Mouse (Mus musculus): ENCODE data around the gene Agtpbp1.
"Not testable (repeated sequence)": the region's sequence is repeated elsewhere in the genome, so short reads cannot be mapped to it uniquely, and the experiment has no call there.

Gene Agtpbp1

DNA sequence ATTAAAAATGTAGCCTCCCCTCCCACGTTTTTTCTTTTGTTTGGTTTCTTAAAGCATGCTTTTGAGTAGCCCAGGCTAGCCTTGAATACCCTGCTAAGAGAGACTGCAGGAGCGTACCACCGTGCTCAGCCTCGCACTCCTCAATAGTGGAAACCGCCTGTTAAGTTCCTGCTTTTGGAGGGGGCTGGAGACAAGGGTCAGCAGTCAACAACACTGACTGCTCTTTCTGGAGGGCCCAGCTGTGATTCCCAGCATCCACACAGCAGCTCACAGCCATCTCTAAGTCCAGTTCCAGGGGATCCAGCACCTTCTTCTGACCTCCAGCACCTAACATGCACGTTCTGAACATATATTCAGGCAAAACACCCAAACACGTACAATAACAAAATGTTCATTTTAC lies 99.6 kb downstream of the Agtpbp1 start:
- no peak for DNase-seq (ENCODE audit: low spot score in 2 of 2)

DNA sequence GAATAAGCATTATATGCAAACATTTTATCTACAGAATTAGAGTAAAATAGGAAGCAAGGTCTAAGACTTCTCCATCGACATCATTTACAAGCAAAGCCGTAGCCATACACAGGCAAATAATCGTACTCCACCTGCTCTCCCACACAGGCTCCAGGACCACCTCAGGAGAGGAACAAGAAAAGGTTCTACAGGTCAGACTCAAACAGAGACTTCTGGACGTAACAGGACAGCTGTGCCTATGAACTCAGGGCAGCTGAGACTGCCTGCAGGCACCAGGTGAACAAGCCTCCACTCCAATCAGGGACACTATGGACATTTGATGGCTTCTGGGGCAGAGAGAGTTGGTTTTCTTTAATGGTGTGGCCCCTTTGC lies 103.6 kb downstream of the Agtpbp1 start:
- no peak for DNase-seq (ENCODE audit: low spot score in 2 of 2)

DNA sequence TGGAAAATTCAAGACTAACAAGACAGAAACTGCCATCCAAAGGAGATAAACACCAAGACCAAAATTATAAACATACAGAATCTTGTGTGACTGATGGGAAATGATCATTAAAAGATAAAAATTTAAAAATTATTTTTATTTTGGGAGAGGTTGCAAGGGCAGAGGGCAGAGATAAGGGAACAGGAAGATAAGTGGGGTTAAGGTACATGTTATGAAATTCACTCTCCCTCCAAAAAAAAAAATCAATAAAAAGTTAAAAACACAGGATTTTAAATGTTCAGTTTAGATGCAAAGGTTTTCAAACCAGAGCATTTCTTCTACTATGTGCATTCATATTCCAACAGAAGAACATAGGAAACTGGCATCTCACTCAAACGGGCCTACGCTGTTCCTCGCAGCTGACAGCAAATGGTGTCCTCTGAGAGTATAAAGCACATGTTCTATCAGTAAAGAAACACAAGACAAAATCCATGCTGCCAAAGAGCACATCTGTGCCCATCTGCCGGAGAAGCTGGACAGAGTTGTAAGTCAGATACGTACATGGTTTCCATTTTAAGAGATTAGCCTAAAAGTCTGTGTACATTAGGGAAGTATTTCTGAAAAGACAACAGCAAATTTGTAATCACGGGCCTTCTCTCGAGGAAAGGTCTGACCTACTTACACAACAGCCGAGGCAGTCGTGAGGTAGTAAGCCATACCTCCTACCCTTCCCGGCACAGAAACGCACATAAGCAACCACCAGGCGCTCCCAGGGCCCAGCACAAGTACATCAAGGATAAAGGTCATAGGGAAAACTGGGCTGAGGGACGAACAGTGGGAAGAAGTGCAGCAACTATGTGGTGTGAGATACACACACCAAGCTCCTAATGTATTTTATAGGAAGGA lies 104.2 kb downstream of the Agtpbp1 start:
- no peak for DNase-seq (ENCODE audit: low spot score in 2 of 2)

DNA sequence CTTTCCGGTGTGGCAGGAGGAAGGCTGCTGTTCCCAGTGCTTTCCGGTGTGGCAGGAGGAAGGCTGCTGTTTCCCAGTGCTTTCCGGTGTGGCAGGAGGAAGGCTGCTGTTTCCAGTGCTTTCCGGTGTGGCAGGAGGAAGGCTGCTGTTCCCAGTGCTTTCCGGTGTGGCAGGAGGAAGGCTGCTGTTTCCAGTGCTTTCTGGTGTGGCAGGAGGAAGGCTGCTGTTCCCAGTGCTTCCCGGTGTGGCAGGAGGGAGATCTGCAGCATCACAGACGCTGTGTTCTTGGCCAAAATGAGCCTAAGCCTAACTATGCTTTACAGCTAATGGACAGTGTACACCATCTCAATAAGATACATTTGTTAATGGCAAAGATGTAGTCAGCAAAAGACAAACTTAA lies 107.1 kb downstream of the Agtpbp1 start:
- not testable (repeated sequence) for DNase-seq (ENCODE audit: low spot score in 2 of 2)

DNA sequence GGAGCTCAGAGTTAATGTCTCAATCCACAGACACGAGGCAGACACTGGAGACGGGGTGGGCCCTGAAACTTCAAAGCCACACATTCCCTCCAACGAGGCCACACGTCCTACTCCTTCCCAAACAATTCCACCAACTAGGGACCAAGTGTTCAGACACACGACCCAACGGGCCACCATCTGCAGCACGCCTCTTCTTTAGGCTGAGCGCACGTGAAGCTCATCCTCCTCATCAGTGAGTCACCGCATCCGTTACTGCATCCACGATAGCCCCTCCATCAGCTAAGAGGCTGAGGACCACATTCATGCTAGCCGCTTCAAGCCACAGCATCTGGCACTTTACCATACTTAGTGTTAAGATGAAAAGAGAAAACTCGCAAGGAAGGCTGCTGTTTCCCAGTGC lies 107.6 kb downstream of the Agtpbp1 start:
- no peak for DNase-seq (ENCODE audit: low spot score in 2 of 2)

DNA sequence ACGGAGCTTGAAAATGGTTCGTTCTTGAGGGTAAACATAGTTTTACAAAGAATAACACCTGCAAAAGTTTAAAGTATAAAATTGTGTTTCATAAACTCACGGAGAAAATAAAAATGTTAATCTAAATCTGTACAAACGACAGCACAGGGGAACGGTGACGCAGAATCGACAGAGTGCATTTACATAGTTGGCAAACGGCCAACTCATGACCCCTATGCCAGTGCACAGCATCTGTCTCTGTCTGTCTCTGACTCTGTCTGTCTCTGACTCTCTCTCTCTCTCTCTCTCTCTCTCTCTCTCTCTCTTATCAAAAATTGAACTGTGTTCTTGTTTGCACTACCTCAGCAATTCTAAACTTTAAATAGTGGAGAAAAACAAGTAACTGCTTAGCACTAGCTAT lies 110.1 kb downstream of the Agtpbp1 start:
- DNase-seq (ENCODE audit: low spot score in 2 of 2), result no peak

DNA sequence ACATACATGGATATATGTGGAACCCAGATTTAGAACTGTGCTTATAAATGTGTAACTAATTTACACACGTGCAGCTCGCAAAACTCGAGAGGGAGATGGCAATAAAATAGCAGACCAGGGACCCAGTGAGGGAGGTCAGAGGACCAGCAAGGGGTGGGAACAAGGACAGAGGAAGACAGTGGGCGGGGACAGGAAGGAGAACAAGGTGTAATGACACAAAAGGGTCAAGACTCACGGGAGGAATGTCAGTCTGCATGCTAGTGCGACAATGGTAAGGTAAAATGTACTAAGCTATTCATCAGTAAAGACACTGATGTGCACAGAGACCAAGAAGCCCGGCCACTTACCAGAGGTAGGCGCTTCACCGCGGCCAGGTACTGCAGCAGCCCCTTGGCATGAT lies 111.7 kb downstream of the Agtpbp1 start:
- no peak for DNase-seq (ENCODE audit: low spot score in 2 of 2)

DNA sequence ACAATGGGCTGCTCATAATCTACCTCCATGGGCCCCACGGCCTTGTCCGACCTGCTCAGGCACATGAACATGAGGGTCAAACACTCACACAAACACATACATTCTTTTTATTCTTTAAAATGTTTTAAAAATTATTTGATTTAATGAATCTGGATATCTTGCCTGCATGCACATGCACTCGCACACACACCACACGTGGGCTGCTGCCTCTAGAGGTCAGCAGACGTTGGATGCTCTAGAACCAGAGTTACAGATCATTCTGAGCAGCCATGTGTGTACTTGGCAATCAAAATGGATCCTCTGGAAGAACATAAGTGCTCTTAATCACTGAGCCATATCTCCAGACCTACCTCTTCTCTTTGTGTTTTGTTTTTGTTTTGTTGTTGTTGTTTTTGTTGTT lies 112.8 kb downstream of the Agtpbp1 start:
- no peak for DNase-seq (ENCODE audit: low spot score in 2 of 2)

DNA sequence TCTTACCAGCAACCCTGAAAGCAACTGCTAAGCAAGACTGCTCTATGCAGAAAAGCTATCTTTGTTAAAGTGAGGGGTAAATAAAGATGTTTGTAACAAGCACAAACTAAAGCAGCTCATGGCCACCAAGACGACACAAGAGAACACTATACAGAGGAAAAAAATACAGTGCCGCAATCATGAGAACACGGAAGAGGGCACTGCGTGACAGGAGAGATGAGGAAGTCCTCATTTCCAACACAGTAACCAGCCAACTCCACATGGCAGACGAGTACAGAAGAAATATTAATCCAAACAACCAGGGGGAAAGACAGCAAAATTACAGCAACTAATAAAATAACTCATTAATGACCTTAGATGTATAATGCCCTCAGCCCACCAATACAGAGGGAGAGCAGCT lies 115.3 kb downstream of the Agtpbp1 start:
- no peak for DNase-seq (ENCODE audit: low spot score in 2 of 2)

DNA sequence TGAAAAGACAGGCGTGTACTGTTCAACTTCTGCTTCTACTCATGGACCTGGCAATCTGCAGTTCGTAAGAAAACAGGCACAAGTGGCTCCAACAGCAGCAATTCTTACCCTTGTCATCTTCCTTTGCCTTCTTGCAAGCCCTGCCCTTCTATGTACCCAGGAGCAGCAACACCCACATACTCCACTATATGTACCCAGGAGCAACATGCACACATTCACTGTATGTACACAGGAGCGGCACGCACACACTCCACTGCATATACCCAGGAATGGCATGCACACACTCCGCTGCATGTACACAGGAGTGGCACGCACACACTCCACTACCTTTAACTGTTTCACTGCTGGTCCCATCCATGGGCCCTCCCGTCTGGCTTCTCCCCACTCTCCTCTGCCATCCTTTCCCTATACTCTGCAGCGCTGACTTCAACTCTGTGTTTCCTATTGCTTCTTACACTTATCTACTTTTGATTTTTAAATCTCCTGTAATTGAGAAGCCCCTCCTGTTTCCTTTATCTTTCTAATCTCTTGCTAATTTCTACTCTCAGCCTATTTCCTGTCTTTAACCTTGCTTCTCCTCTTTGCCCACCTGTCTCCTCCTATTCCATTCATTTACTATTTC lies 116.7 kb downstream of the Agtpbp1 start:
- no peak for DNase-seq (ENCODE audit: low spot score in 2 of 2)

DNA sequence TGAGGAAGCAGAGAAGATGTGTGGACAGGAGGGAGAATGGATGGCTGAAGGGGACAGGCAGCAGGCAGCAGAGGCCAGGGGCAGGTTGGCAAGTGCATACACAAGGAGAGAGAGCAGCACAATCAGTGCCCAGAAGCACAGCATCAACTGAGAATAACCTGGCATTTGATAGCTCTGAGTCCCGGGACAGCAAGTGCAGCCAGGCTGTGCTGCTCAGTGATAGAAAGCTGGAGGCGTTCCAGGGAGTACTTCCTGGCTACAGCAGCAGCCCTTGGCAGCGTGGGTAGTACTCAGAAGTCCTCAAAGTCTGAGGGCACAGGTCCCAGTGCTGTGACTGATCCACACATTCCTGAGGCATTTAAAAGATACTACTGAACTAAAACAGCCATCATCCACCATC lies 117.4 kb downstream of the Agtpbp1 start:
- no peak for DNase-seq (ENCODE audit: low spot score in 2 of 2)

DNA sequence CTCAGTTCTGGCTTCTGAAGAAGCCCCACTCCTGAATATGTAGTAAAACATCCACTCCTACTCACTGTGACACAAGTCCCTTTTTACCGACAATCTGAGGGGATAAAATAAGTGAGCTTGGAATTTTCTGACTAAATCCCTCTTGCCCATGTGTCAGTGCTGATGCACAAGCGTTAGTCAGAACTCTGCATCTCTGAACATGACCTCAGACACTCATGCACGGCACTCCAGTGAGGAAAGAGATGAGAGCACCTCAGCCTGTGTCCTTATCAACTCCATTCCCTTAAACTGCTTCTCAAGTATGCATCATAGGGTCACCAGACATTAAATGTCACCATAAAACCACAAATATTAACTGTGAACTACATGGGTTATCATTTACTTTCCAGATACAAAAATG lies 124.1 kb downstream of the Agtpbp1 start:
- DNase-seq (ENCODE audit: low spot score in 2 of 2), result no peak

DNA sequence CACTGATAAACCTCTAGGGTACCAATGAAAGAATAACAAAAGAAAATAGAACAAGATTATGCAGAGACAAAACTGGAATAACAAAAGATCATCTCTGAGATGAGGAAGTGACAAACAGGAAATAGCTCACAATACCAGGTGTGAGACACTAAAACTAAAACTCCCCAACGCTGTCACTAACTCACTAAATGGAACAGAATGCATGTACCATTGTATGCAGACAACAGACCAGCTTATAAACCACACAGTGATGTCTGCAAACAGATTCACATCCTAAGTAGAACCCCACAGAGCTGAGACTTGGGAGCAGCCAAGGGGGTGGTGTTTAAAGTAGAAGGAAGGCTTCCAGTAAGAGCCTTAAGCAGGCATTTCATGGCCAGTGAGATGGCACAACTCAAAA lies 128.8 kb downstream of the Agtpbp1 start:
- DNase-seq (ENCODE audit: low spot score in 2 of 2), result no peak

DNA sequence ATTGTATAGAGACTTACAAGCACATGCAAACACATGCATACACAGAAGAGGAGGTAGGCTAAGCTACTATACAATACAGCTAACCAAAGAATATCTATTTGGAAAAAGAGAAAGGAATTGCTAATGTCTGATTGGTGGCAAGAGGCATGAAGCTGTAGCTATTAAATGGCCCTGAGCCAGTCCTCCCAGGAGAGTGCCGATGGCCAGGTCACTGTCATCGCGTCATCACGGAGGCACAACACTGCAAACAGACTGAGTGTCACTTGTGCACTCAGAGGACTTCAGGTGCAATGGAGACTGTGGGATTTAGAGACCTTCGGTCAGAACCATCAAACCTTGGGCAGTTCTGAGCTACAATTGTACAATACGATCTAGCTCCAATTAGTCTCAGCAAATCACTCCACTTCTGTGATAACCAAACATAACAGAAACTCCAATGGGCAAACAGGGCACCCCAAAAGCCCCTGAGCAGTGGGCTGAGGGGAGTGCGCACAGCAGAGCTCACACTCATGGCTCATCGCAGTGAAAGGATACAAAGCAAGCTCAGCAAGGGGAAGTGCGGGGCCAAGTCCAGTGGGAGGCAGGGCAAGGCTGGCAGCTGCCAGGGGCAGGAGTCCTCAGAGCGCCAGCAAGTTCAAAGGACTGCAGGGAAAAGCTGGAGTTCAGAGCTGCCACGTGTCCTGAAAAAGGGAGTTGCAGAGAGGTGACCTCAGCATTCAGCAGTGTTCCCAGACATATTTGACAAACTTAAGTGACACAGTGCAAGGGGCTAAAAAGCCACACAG lies 130.8 kb downstream of the Agtpbp1 start:
- no peak for DNase-seq (ENCODE audit: low spot score in 2 of 2)

DNA sequence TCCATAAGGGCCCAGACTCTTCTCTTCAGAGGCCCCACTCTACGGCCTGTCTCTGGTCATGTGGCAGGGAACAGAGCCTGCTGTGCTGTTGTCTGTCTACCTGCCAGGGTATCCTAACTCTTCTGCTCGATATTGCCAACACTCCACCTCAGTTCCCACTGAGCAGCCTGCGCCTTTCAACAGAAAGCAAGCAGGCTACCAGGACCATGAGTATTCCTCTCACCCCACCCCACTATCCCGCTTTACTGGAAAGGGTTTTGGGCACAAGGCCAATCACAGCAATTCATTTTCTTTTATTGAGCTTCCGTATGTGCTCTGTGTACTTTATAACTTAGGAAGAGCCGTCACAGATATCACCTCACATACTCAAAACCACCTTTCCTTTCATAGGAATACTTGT lies 131.4 kb downstream of the Agtpbp1 start:
- DNase-seq (ENCODE audit: low spot score in 2 of 2), result no peak

DNA sequence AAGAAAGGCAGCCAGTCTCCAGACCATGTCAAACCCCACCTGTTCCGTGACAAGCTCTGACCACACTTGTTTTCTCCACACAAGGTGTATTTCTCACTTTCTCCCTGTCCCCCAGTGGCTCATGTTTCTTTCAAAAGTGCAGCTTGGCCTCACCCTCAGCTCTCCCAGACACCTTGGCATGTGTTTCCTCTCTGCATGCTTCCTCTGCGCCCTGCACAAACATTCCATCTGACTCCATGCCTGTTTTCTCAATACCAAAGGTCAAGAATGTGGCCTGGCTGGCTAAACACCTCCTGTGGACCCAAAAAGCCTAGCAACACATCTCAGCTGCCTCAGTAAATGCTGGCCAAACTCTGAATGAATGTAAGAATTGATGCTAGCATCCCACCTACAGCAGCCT lies 132.0 kb downstream of the Agtpbp1 start:
- DNase-seq (ENCODE audit: low spot score in 2 of 2), result no peak

DNA sequence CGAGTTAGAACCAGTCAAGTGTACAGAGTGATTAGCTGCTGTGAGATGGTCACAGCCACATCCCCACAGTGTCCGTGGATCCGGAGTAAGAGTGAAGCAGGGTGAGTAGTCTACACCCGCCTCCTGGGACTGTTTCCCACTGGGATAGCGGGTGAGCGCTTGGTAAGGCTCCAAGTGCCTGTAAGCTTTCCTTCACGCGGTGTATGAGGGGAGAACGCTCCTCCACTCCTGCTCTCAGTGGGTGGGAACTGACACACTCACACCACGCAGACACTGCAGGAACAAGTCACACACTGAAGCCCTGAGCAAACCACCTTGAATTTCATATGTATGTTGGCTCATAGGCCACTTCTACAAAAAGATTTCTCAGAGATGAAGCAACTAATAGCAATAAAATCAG lies 134.2 kb downstream of the Agtpbp1 start:
- DNase-seq (ENCODE audit: low spot score in 2 of 2), result no peak

DNA sequence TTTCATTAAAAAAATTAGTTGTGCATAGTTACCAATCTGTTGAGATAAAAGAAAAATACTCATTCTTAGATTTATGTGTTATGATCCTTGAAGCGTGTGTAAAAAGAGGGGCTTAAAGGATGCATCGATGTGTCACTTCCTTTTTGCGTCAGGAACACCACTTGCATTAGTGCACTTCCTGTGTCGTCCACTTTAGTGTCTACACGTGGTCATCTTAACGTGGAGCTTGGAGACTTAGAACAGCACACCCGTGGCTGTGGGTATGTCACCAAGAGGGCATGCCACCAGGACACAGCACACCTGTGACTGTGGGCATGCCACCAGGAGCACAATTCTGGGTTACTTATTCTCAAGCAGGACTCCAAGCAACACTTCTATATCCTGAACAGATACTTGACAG lies 137.9 kb downstream of the Agtpbp1 start:
- no peak for DNase-seq (ENCODE audit: low spot score in 2 of 2)

DNA sequence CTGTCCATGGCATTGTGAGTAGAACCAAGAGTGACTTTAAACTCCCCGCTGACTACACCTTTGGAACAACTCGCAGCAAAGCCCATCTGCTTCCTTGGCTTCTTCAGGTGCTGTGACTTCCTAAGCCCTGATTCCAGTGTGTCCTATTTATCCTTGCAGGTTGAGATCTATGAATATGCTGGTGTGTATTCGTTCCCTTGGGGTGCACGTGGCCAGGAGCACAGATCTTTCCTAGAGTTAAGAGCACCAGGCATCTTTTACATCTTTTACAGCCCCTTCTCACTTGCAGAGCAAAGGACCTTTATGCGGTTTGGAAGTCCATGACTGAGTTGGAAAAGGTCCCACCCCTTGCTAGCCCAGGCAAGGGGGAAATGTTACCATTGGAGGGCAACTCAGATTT lies 139.8 kb downstream of the Agtpbp1 start:
- no peak for DNase-seq (ENCODE audit: low spot score in 2 of 2)

DNA sequence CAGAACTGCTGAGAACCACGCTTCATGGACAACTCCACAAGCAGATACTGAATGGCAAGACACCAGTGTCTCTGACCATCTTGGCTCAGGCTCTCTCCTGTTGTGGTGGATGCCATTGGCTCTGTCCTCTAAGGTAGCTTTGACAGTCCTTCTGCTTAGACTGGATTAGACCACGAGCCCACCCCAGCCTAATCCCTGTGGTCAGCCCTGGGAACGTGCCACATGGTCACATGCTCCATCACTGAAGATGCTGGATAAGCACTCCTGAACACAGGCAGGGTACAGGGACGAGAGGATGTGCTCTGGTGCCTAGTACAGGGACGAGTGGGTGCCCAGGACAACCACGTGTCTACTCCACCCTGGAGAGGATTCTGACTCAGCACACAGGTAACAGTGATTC lies 140.7 kb downstream of the Agtpbp1 start:
- DNase-seq (ENCODE audit: low spot score in 2 of 2), result no peak

DNA sequence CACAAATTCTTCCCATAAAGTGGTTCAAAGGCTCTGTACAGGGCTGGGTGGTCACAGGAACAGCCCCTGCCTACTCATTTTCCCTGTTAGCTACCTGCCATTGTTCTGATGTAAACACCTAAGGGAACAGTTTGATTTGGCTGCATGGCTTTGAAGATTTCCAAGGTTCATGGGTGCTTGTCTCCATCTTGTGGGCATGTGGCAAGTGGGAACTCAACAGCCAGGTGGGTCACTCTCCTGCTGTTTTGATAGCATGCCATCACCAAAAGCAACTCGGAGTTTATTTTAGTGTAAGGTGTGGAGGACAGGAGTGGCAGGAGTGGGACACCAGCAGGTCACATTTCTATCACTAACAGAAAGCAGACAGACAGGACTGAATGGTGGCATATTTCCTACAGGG lies 145.3 kb downstream of the Agtpbp1 start:
- no peak for DNase-seq (ENCODE audit: low spot score in 2 of 2)

DNA sequence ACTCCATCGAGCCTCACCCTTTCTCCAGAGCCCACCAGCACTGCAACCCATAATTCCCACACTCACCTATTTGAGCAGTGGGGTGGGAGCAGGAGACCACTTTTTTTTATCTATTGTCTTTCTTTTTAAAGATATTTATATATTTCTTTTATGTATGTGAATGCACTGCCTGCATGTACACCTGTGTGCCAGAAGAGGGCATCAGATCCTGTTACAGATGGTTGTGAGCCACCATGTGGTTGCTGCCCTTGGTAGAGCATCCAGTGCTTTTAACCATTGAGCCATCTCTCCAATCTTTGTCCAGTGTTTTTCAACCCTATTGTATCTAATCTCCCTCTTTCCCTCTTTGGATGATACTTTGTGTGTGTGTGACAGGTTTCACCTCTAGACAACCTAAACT lies 150.5 kb downstream of the Agtpbp1 start:
- DNase-seq (ENCODE audit: low spot score in 2 of 2), result no peak
